Mouse (Mus musculus) hindbrain, embryonic 10.5 days (tissue): ENCODE results near the gene Nudt19. TPM values are rescaled to one million over a fixed set of nuclear protein-coding genes. Genes with fewer than 3 reads are reported as not detected.

Source experiments
- DNase-seq: peaks from one replicate; pipeline ENCODE4 v3.0.0-alpha.2; 2017; ENCODE audit warnings: low spot score
- H3K27ac ChIP-seq: fragments of 300-500 bp; sonication (generic); 2 replicates; pipeline ENCODE4 v1.5.1; 2016; ENCODE audit warnings: mild to moderate bottlenecking, moderate library complexity
- H3K27me3 ChIP-seq: fragments of 300-500 bp; sonication (generic); 2 replicates; pipeline ENCODE4 v1.6.1; 2016; ENCODE audit warnings: mild to moderate bottlenecking; ENCODE audit not compliant: poor library complexity, insufficient read depth, severe bottlenecking
- H3K36me3 ChIP-seq: fragments of 300-500 bp; sonication (generic); 2 replicates; pipeline ENCODE4 v1.6.1; 2016; ENCODE audit warnings: mild to moderate bottlenecking, moderate library complexity
- H3K4me1 ChIP-seq: fragments of 300-500 bp; sonication (generic); replicated peaks from 2 replicates; pipeline ENCODE4 v1.6.1; 2016; ENCODE audit warnings: mild to moderate bottlenecking
- H3K4me3 ChIP-seq: fragments of 300-500 bp; sonication (generic); 2 replicates; pipeline ENCODE4 v1.5.1; 2016; ENCODE audit warnings: mild to moderate bottlenecking, moderate library complexity
- H3K9me3 ChIP-seq: fragments of 300-500 bp; sonication (generic); 2 replicates; pipeline ENCODE4 v1.6.1; 2016; ENCODE audit warnings: mild to moderate bottlenecking, moderate library complexity
- WGBS: fragments of 180-500 bp; shearing (Covaris S2); methylation state at CpG from one replicate; pipeline ENCODE4 v1.1.7; 2016; 5-methylcytosine and 5-hydroxymethylcytosine counted together
- polyA plus RNA-seq: library from polyadenylated mRNA; unstranded; fragments of >200 nt; fragmentation: Nextera tagmentation; extraction: Ambion mirVana; gene quantifications from 2 replicates; pipeline ENCODE4 v1.2.1, GENCODE M21; 2016

Gene Nudt19
- polyA plus RNA-seq, 1 experiment from 2014 or later = 41.8 TPM

GRCm38 (mm10) chr7:35526795-35527194 lies 29.3 kb downstream of the Nudt19 start:
- 87% methylated on average over 2 of the region's 2 CpGs for WGBS

GRCm38 (mm10) chr7:35501995-35502394 lies 54.1 kb downstream of the Nudt19 start:
- no peak overlapping the region for H3K27ac ChIP-seq
- peaks cover 3% of the 10 kb centered on the region; the same call in 1 of the 2 replicates for H3K27me3 ChIP-seq
- H3K9me3 ChIP-seq = no peaks in the 10 kb centered on the region
- H3K36me3 ChIP-seq = no peaks in the 10 kb centered on the region
- WGBS = 22% methylated on average over 4 of the region's 4 CpGs
- H3K4me3 ChIP-seq = no peak overlapping the region
- DNase-seq = peak; percentile 26
- no peaks in the 10 kb centered on the region for H3K4me1 ChIP-seq

More at GRCm38 (mm10) chr7:35526795-35527194, 29.3 kb downstream of the Nudt19 start:
- Histone ChIP-seq H3K4me3 (no peak overlapping the region), H3K4me1 (0 out of 2 replicates have a peak, but pooled peaks cover 5% of the 10 kb centered on the region), H3K27me3 (no peaks in the 10 kb centered on the region), H3K27ac (no peak overlapping the region), H3K36me3 (no peaks in the 10 kb centered on the region), H3K9me3 (no peaks in the 10 kb centered on the region)
- DNase-seq = no peak

- Histone ChIP-seq H3K4me3 (no peak overlapping the region), H3K27ac (no peak overlapping the region), H3K4me1 (no peaks in the 10 kb centered on the region), H3K27me3 (no peaks in the 10 kb centered on the region), H3K36me3 (no peaks in the 10 kb centered on the region), H3K9me3 (no peaks in the 10 kb centered on the region)
- DNase-seq = no peak
- WGBS = 97% methylated on average over 2 of the region's 2 CpGs
Observed at GRCm38 (mm10) chr7:35497516-35497915, 58.6 kb downstream of the Nudt19 start.

Other genes with a start within 250 kb of the Nudt19 start
- 15.3 and 16.5 TPM in 2 replicates for gene Gpatch1, start 237.9 kb downstream of the Nudt19 start, polyA plus RNA-seq
- gene Rhpn2, start 222.1 kb downstream of the Nudt19 start, polyA plus RNA-seq = 4.0 and 5.7 TPM in 2 replicates
- 25.3 and 28.7 TPM in 2 replicates for gene Faap24, start 159.5 kb downstream of the Nudt19 start, polyA plus RNA-seq
- 58.6 and 59.7 TPM in 2 replicates for gene Cep89, start 159.3 kb downstream of the Nudt19 start, polyA plus RNA-seq
- 0.17 and 0.21 TPM in 2 replicates for gene Slc7a9, start 107.5 kb downstream of the Nudt19 start, polyA plus RNA-seq
- 0.30 TPM in 1 of 2 replicates, not detected in the other for gene Tdrd12, start 18.6 kb downstream of the Nudt19 start, polyA plus RNA-seq
- gene Rgs9bp, start 29.3 kb upstream of the Nudt19 start, polyA plus RNA-seq = 0.18 and 0.26 TPM in 2 replicates
- 31.4 and 36.8 TPM in 2 replicates for gene Ankrd27, start 29.9 kb upstream of the Nudt19 start, polyA plus RNA-seq
- gene Pdcd5, start 91.2 kb upstream of the Nudt19 start, polyA plus RNA-seq = 300 and 302 TPM in 2 replicates
- gene Dpy19l3, start 198.2 kb upstream of the Nudt19 start, polyA plus RNA-seq = 25.9 and 27.9 TPM in 2 replicates
- gene Zfp507, start 246.7 kb upstream of the Nudt19 start, polyA plus RNA-seq = 15.4 and 19.9 TPM in 2 replicates